Mouse (Mus musculus) liver, postnatal 0 days (tissue): ENCODE measurements around the gene Polrmt. TPM values are rescaled to one million over a fixed set of nuclear protein-coding genes. Genes with fewer than 3 reads are reported as not detected.
"Not testable (repeated sequence)": the region's sequence is repeated elsewhere in the genome, so short reads cannot be mapped to it uniquely, and the experiment has no call there.

ENCODE experiments used
- ATAC-seq: fragments of 200-750 bp; cut with Nextera tagmentation; 2 replicates; pipeline ENCODE4 v1.8.0; 2017; ENCODE audit warnings: mild to moderate bottlenecking, moderate library complexity
- DNase-seq: peaks from one replicate; pipeline ENCODE4 v3.0.0-alpha.2; 2016
- H3K27ac ChIP-seq: fragments of 300-500 bp; sonication (generic); 2 replicates; pipeline ENCODE4 v1.5.1; 2014; ENCODE audit warnings: antibody characterized with exemption, moderate library complexity, mild to moderate bottlenecking, low read depth
- H3K27me3 ChIP-seq: fragments of 300-500 bp; sonication (generic); 2 replicates; pipeline ENCODE4 v1.6.1; 2014; ENCODE audit warnings: low read length, control low read depth, mixed read lengths; ENCODE audit not compliant: insufficient read depth
- H3K36me3 ChIP-seq: fragments of 300-500 bp; sonication (generic); replicated peaks from 2 replicates; pipeline ENCODE4 v1.6.1; 2014; ENCODE audit warnings: mild to moderate bottlenecking, control low read depth, low read length, moderate library complexity, mixed read lengths; ENCODE audit not compliant: insufficient read depth
- H3K4me1 ChIP-seq: fragments of 300-500 bp; sonication (generic); 2 replicates; pipeline ENCODE4 v1.6.1; 2014; ENCODE audit warnings: antibody characterized with exemption, mild to moderate bottlenecking, control low read depth; ENCODE audit not compliant: insufficient read depth
- H3K4me2 ChIP-seq: fragments of 300-500 bp; sonication (generic); 2 replicates; pipeline ENCODE4 v1.6.1; 2014; ENCODE audit warnings: low read depth, mild to moderate bottlenecking, low read length, moderate library complexity, mixed read lengths
- H3K4me3 ChIP-seq: fragments of 300-500 bp; sonication (generic); 2 replicates; pipeline ENCODE4 v1.5.1; 2014; ENCODE audit warnings: low read depth, low read length
- H3K9ac ChIP-seq: fragments of 300-500 bp; sonication (generic); replicated peaks from 2 replicates; pipeline ENCODE4 v1.6.1; 2014; ENCODE audit warnings: mild to moderate bottlenecking, moderate library complexity
- H3K9me3 ChIP-seq: fragments of 300-500 bp; sonication (generic); 2 replicates; pipeline ENCODE4 v1.6.1; 2016; ENCODE audit warnings: mild to moderate bottlenecking, control low read depth, low read length, mixed read lengths
- CTCF ChIP-seq: sonication (generic); IDR thresholded peaks from 2 replicates; pipeline ENCODE4 v1.5.1; 2016; ENCODE audit warnings: antibody characterized with exemption, low read depth
- EP300 ChIP-seq: IDR thresholded peaks from 2 replicates; pipeline ENCODE4 v1.6.1; 2016; ENCODE audit warnings: antibody characterized with exemption, low read depth, mild to moderate bottlenecking
- WGBS: fragments of 180-500 bp; shearing (Covaris S2); extraction: QIAGEN DNeasy Blood & Tissue Kit; methylation state at CpG from one replicate; pipeline ENCODE4 v1.1.7; 2014; ENCODE audit not compliant: insufficient replicate concordance; 5-methylcytosine and 5-hydroxymethylcytosine counted together
- polyA plus RNA-seq: library from polyadenylated mRNA; unstranded; fragments of >200 nt; fragmentation: Nextera tagmentation; extraction: Ambion mirVana; gene quantifications from 2 replicates; pipeline ENCODE4 v1.2.1, GENCODE M21; 2015

Polrmt gene
- polyA plus RNA-seq, 1 experiment from 2014 or later, result 12.6 TPM

- ATAC-seq (no peak), DNase-seq (no peak)
- Histone ChIP-seq H3K27me3 (no peaks in the 10 kb centered on the region), H3K4me2 (peak overlapping the region; percentile 77), H3K9ac (peak overlapping the region; percentile 87), H3K4me1 (peaks cover 45% of the 10 kb centered on the region), H3K36me3 (peaks cover 55% of the 10 kb centered on the region), H3K9me3 (no peaks in the 10 kb centered on the region), H3K27ac (peak overlapping the region; percentile 79), H3K4me3 (peak overlapping the region; percentile 85)
- no peak for TF ChIP-seq CTCF
- no peak for TF ChIP-seq EP300
- WGBS, result 52% methylated on average over 5 of the region's 5 CpGs
Measured at GRCm38 (mm10) chr10:79706406-79707094, 39.8 kb downstream of the Polrmt start.

GRCm38 (mm10) chr10:79705951-79706350 lies 40.4 kb downstream of the Polrmt start:
- no peaks in the 10 kb centered on the region for H3K9me3 ChIP-seq
- peak overlapping the region; percentile 77 for H3K4me2 ChIP-seq
- WGBS, result 47% methylated on average over 5 of the region's 5 CpGs
- peaks cover 49% of the 10 kb centered on the region for H3K36me3 ChIP-seq
- peak overlapping the region; percentile 87 for H3K9ac ChIP-seq
- peak overlapping the region; percentile 79 for H3K27ac ChIP-seq
- peak overlapping the region; percentile 85 for H3K4me3 ChIP-seq
- peak; percentile 67 for ATAC-seq
- TF ChIP-seq CTCF, result no peak
- peak; percentile 96 for TF ChIP-seq EP300
- H3K27me3 ChIP-seq, result no peaks in the 10 kb centered on the region
- peak; percentile 81 for DNase-seq
- H3K4me1 ChIP-seq, result peaks cover 47% of the 10 kb centered on the region

- WGBS, result 1% methylated on average over 10 of the region's 10 CpGs
- H3K4me1 ChIP-seq, result peaks cover 48% of the 10 kb centered on the region
Measured at GRCm38 (mm10) chr10:79704970-79705360, 41.4 kb downstream of the Polrmt start.

GRCm38 (mm10) chr10:79704065-79704969 lies 42.1 kb downstream of the Polrmt start, which contains the start of gene Bsg:
Gene Bsg (plus strand): TSS chr10:79704491.
- no peaks in the 10 kb centered on the region for H3K9me3 ChIP-seq
- peak; percentile 99 for DNase-seq
- H3K27me3 ChIP-seq, result no peaks in the 10 kb centered on the region
- TF ChIP-seq EP300 (no peak), CTCF (peak; percentile 65)
- peaks cover 32% of the 10 kb centered on the region for H3K36me3 ChIP-seq
- ATAC-seq, result peak; percentile 92
- WGBS, result under 1% methylated on average over 63 of the region's 65 CpGs
- peak within 1 kb of the TSS; percentile 85 for H3K4me3 ChIP-seq
- peaks cover 48% of the 10 kb centered on the region for H3K4me1 ChIP-seq
- H3K9ac ChIP-seq, result peak within 1 kb of the TSS; percentile 87
- H3K4me2 ChIP-seq, result peak within 1 kb of the TSS; percentile 77
- peak within 1 kb of the TSS; percentile 79 for H3K27ac ChIP-seq

More at GRCm38 (mm10) chr10:79704970-79705360, 41.4 kb downstream of the Polrmt start:
- Histone ChIP-seq H3K9me3 (no peaks in the 10 kb centered on the region), H3K27ac (peak overlapping the region; percentile 79), H3K4me3 (peak overlapping the region; percentile 85), H3K36me3 (peaks cover 39% of the 10 kb centered on the region), H3K4me2 (peak overlapping the region; percentile 77), H3K9ac (peak overlapping the region; percentile 87), H3K27me3 (no peaks in the 10 kb centered on the region)
- ATAC-seq, result no peak
- TF ChIP-seq CTCF (no peak), EP300 (no peak)
- no peak for DNase-seq

GRCm38 (mm10) chr10:79703541-79703940 lies 42.8 kb downstream of the Polrmt start:
- ATAC-seq (no peak), DNase-seq (no peak)
- Histone ChIP-seq H3K36me3 (peaks cover 25% of the 10 kb centered on the region), H3K9me3 (no peaks in the 10 kb centered on the region), H3K4me3 (peak overlapping the region; percentile 85; the same call in 1 of the 2 replicates), H3K27me3 (no peaks in the 10 kb centered on the region), H3K4me1 (peaks cover 42% of the 10 kb centered on the region), H3K4me2 (peak overlapping the region; percentile 77; the same call in 1 of the 2 replicates), H3K27ac (no peak overlapping the region), H3K9ac (no peak overlapping the region)
- 80% methylated on average over 10 of the region's 10 CpGs for WGBS
- TF ChIP-seq CTCF, result no peak
- TF ChIP-seq EP300, result no peak

- H3K27me3 ChIP-seq, H3K4me3 ChIP-seq, DNase-seq, ATAC-seq, H3K9me3 ChIP-seq, H3K4me2 ChIP-seq, H3K9ac ChIP-seq, H3K27ac ChIP-seq: not testable (repeated sequence)
- peaks cover 19% of the 10 kb centered on the region for H3K36me3 ChIP-seq
- peaks cover 41% of the 10 kb centered on the region for H3K4me1 ChIP-seq
- 80% methylated on average over 3 of the region's 4 CpGs for WGBS
Measured at GRCm38 (mm10) chr10:79702970-79703369, 43.4 kb downstream of the Polrmt start.
